Mouse (Mus musculus): ENCODE data around the gene Ino80e. TPM values are rescaled to one million over a fixed set of nuclear protein-coding genes. Genes with fewer than 3 reads are reported as not detected.
A peak's percentile ranks its signal among the peaks of the same experiment; 100 is the strongest.

Gene Ino80e
- total and polyA plus RNA-seq, 2 experiments from 2014 or later: 16.6 to 37.0 TPM

DNA sequence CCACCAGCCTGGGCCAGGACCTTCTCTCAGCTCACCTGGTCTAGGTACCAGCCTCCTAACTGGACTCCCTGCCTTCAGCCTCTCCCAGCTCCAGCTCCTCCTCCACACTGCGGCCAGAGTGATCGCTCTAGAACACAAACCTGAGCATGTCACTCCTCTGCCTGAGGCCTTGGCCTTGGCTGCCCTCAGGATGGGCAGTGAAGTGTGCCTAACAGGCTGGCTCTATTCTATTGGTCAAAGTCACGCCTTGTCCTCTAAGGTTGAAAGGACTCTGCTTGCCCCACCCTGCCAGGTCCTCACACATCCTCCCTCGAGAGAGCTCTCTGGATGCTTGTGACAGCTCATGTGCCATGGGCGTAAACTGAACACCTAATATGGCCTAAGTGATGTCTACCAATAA lies 8.7 kb downstream of the Ino80e start:
- H3K9ac ChIP-seq (replicated peaks; ENCODE audit: low read depth, low read length): no peak overlapping the region
- TF ChIP-seq EP300 (IDR thresholded peaks at IDR 0.05; ENCODE audit: low read depth) (no peak), CTCF (IDR thresholded peaks at IDR 0.05; ENCODE audit: low read depth) (no peak)
- H3K9me3 ChIP-seq (replicated peaks; ENCODE audit: control insufficient read depth, low read length): no peaks in the 10 kb centered on the region
- H3K36me3 ChIP-seq (replicated peaks; ENCODE audit: control insufficient read depth, insufficient read depth, low read length): peaks cover 67% of the 10 kb centered on the region
- no peak overlapping the region for H3K4me2 ChIP-seq (ENCODE audit: low read depth, low read length)
- H3K4me3 ChIP-seq (ENCODE audit: low read depth, low read length): no peak overlapping the region
- H3K27ac ChIP-seq (ENCODE audit: low read depth): no peak overlapping the region
- H3K27me3 ChIP-seq (ENCODE audit: control insufficient read depth, insufficient read depth, low read length): peaks cover 22% of the 10 kb centered on the region
- 92% methylated on average over 5 of the region's 5 CpGs for WGBS
- ATAC-seq (ENCODE audit: insufficient read depth, low read depth): no peak
- no peak for DNase-seq (ENCODE audit: low spot score)
- no peaks in the 10 kb centered on the region for H3K4me1 ChIP-seq (ENCODE audit: control insufficient read depth, insufficient read depth)

DNA sequence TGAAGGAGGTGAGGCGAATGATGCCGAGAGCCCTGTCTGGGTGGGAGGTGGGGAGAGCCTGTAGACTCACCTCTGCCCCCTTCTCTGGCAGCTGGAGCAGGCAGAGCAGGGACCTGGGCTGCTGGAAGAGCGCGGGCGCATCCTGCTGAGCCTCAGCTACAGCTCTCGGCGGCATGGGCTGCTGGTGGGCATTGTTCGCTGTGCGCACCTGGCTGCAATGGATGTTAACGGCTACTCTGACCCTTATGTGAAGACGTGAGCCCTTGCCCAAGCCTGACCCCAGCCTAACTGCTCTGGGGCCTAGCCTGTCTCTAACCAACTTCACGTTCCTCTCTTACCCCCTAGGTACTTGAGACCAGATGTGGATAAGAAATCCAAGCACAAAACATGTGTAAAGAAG lies 11.0 kb downstream of the Ino80e start:
- Histone ChIP-seq H3K9ac (replicated peaks; ENCODE audit: low read depth, low read length) (no peak overlapping the region), H3K4me1 (ENCODE audit: control insufficient read depth, insufficient read depth) (no peaks in the 10 kb centered on the region), H3K36me3 (replicated peaks; ENCODE audit: control insufficient read depth, insufficient read depth, low read length) (peaks cover 45% of the 10 kb centered on the region), H3K27ac (ENCODE audit: low read depth) (no peak overlapping the region), H3K4me2 (ENCODE audit: low read depth, low read length) (no peak overlapping the region), H3K4me3 (ENCODE audit: low read depth, low read length) (no peak overlapping the region), H3K9me3 (replicated peaks; ENCODE audit: control insufficient read depth, low read length) (no peaks in the 10 kb centered on the region), H3K27me3 (ENCODE audit: control insufficient read depth, insufficient read depth, low read length) (peaks cover 41% of the 10 kb centered on the region)
- TF ChIP-seq CTCF (IDR thresholded peaks at IDR 0.05; ENCODE audit: low read depth) (no peak), EP300 (IDR thresholded peaks at IDR 0.05; ENCODE audit: low read depth) (no peak)
- 52% methylated on average over 12 of the region's 12 CpGs for whole genome bisulfite sequencing
- no peak for DNase-seq (ENCODE audit: low spot score)
- ATAC-seq (ENCODE audit: insufficient read depth, low read depth): no peak

DNA sequence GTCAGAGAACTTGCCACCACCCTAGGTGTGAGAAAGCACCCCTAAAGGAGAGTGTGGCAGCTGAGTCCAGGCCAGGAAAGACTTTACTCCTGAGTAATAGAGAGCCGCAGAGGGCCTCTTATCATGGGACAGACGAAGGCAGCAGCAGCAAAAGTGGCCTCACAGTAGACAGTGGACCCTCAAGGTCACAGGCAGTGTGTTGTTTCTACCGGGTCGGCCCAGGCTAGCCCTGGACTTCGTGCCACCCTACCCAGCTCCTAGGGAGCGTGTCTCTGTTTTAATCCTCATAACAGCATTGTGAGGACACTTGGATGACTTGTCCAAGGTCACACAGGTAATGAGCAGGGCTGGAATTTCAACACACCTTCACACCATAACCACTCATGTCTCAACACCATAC lies 12.0 kb downstream of the Ino80e start:
- H3K27me3 ChIP-seq (ENCODE audit: control insufficient read depth, insufficient read depth, low read length): peaks cover 49% of the 10 kb centered on the region
- H3K4me3 ChIP-seq (ENCODE audit: low read depth, low read length): no peak overlapping the region
- H3K4me2 ChIP-seq (ENCODE audit: low read depth, low read length): no peak overlapping the region
- 54% methylated on average over 6 of the region's 6 CpGs for WGBS
- no peak overlapping the region for H3K27ac ChIP-seq (ENCODE audit: low read depth)
- no peak overlapping the region for H3K9ac ChIP-seq (replicated peaks; ENCODE audit: low read depth, low read length)
- H3K9me3 ChIP-seq (replicated peaks; ENCODE audit: control insufficient read depth, low read length): no peaks in the 10 kb centered on the region
- H3K36me3 ChIP-seq (replicated peaks; ENCODE audit: control insufficient read depth, insufficient read depth, low read length): peaks cover 35% of the 10 kb centered on the region
- H3K4me1 ChIP-seq (ENCODE audit: control insufficient read depth, insufficient read depth): no peaks in the 10 kb centered on the region
- ATAC-seq (ENCODE audit: insufficient read depth, low read depth): no peak
- no peak for DNase-seq (ENCODE audit: low spot score)
- TF ChIP-seq EP300 (IDR thresholded peaks at IDR 0.05; ENCODE audit: low read depth) (no peak), CTCF (IDR thresholded peaks at IDR 0.05; ENCODE audit: low read depth) (no peak)

DNA sequence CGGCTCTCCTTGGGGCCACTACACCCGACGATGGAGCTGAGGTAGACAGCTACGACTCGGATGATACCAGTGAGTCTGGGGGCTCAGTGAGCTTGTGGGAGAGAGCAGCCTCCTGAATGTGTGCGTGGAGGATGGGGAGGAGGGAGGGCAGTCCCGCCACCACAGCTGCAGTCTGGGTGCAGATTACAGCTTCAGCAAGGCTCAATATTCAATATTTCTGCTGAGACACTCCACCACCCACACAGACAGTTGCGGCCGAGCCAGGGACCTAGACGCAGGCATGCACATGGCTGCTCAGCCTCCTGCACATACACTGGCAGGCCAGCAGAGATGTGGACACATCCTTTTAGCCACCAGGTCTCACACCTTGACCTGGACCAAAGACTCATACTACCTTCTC lies 13.4 kb downstream of the Ino80e start:
- H3K36me3 ChIP-seq (replicated peaks; ENCODE audit: control insufficient read depth, insufficient read depth, low read length): peaks cover 22% of the 10 kb centered on the region
- H3K9me3 ChIP-seq (replicated peaks; ENCODE audit: control insufficient read depth, low read length): no peaks in the 10 kb centered on the region
- peaks cover 49% of the 10 kb centered on the region for H3K27me3 ChIP-seq (ENCODE audit: control insufficient read depth, insufficient read depth, low read length)
- DNase-seq (ENCODE audit: low spot score): no peak
- WGBS: 26% methylated on average over 10 of the region's 10 CpGs
- TF ChIP-seq EP300 (IDR thresholded peaks at IDR 0.05; ENCODE audit: low read depth): no peak
- no peak for TF ChIP-seq CTCF (IDR thresholded peaks at IDR 0.05; ENCODE audit: low read depth)
- no peak overlapping the region for H3K27ac ChIP-seq (ENCODE audit: low read depth)
- no peaks in the 10 kb centered on the region for H3K4me1 ChIP-seq (ENCODE audit: control insufficient read depth, insufficient read depth)
- ATAC-seq (ENCODE audit: insufficient read depth, low read depth): no peak
- no peak overlapping the region for H3K9ac ChIP-seq (replicated peaks; ENCODE audit: low read depth, low read length)
- no peak overlapping the region for H3K4me3 ChIP-seq (ENCODE audit: low read depth, low read length)
- no peak overlapping the region for H3K4me2 ChIP-seq (ENCODE audit: low read depth, low read length)

DNA sequence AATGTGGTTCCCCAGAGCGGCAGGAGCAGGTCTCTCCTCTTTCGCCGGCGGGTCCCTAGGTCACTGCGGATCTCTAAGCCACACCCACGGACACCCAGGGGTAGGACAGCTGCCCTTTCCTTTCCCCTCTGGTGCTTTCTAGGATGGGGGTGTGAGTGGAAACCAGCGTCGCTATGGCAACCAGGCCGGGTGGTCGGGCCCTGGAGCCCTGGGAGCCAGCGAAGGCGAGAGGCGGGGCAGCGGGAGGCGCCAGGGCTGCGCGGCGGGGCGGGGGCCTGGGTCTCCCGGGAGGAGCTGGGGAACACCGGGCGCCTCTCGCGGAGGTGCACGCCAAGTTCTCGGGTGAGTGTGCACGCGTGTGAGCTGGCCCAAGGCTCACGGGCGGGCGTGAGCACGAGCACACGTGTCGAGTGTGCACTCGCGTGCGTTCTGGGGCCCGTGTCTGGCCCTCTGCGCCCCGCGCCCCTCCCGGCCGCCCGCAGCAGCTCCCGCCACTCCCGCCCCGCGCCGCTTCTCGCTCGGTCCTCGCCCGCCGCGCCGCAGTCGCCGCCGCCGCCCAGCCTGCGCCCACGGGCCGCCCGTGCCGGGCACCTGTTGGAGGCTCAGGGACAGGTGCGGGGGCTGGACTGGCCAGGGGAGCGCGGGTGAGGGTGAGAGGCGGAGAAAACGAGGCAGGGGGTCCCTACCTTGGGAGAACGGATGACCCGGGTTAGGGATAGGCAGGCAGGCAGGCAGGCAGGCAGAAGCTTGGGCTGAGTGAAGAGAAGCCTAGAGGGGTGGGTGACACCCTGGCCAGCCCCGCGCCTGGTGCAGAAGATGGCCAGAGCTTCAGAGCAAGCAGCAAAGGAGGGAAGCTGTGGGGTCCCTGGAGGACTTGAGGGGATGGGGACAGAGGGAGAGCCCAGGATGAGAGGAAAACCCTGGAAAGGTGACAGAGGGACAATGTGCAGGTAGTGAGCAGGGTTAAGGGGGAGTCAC lies 14.5 kb downstream of the Ino80e start:
- 1% methylated on average over 71 of the region's 74 CpGs for WGBS
- no peak overlapping the region for H3K9ac ChIP-seq (replicated peaks; ENCODE audit: low read depth, low read length)
- TF ChIP-seq EP300 (IDR thresholded peaks at IDR 0.05; ENCODE audit: low read depth): no peak
- no peak for TF ChIP-seq CTCF (IDR thresholded peaks at IDR 0.05; ENCODE audit: low read depth)
- H3K27me3 ChIP-seq (ENCODE audit: control insufficient read depth, insufficient read depth, low read length): peaks cover 49% of the 10 kb centered on the region
- DNase-seq (ENCODE audit: low spot score) (no peak), ATAC-seq (ENCODE audit: insufficient read depth, low read depth) (no peak)
- H3K27ac ChIP-seq (ENCODE audit: low read depth): no peak overlapping the region
- peak overlapping the region; percentile 67 for H3K4me2 ChIP-seq (ENCODE audit: low read depth, low read length)
- H3K4me1 ChIP-seq (ENCODE audit: control insufficient read depth, insufficient read depth): no peaks in the 10 kb centered on the region
- no peaks in the 10 kb centered on the region for H3K9me3 ChIP-seq (replicated peaks; ENCODE audit: control insufficient read depth, low read length)
- peaks cover 11% of the 10 kb centered on the region for H3K36me3 ChIP-seq (replicated peaks; ENCODE audit: control insufficient read depth, insufficient read depth, low read length)
- peak overlapping the region; percentile 44 for H3K4me3 ChIP-seq (ENCODE audit: low read depth, low read length)
